Mouse (Mus musculus) c-Kit-positive CD71-negative TER-119-negative erythroid progenitor cells, embryonic 14.5 days (primary cell): ENCODE results near the gene Clic5.

ENCODE experiments used
- DNase-seq: peaks from one replicate; pipeline ENCODE4 v3.0.0-alpha.2; 2013; ENCODE audit warnings: low read depth

Clic5 gene

DNA sequence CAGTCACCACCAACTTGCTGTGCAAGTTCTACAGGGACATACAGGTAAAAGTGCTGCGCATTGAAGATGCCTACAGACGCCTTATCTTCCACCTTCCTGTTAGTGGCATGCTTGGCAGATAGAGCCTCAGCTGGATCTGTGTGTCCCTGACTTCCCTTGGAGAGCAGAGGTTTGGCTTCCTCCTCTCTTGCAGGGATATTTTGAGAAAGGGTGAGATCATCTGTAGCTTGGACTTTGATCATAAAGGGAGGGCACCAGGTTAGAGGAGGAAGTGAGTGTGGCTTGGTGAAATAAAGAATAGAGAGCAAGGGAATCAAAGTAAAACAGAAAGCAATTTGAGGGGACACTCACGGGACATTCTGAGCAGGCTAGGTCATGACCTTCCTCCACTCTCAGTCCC is 4.6 kb downstream of the Clic5 start:
- DNase-seq, result no peak

GRCm38 (mm10) chr17:44199158-44199557 is 10.8 kb downstream of the Clic5 start:
- no peak for DNase-seq

GRCm38 (mm10) chr17:44202952-44203351 is 14.6 kb downstream of the Clic5 start:
- DNase-seq, result no peak

DNA sequence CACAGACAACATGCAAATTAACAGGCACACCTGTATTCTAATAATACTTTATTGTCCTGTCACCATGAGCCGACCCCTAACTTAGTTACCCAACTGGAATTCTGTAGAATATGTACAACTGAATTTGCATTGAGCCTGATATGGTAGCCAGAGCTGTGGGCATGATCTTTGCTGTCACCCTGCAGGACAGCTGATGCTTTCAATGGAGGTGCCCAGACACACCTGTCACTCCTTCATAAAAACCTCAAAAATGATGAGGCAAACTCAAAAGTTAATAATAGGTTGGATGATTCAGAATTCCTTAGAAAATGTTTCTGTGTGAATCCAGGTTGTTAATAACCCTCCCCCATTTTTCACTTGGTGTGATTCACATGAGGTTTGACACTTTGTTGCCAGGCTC is 16.4 kb downstream of the Clic5 start:
- no peak for DNase-seq

DNA sequence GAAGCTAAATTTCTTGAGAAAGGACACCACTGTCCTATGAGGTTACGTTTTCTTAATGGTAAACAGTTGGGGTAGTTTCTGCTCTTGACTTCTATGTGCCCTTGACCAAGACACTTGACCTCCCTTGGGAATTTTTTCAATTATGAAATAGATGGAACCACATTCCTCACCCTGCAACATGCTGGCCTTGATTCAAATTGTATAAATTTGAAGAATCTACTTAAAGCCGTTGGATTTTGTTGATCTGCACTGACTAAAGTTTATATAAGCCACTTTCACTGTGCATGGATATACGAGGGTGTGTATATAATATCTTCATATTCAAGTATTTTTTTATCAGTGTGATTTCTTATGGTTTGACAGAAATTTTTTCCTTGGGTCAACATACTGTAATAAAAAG is 17.2 kb downstream of the Clic5 start:
- DNase-seq, result no peak

- DNase-seq, result no peak
Measured at GRCm38 (mm10) chr17:44208900-44209299, 20.5 kb downstream of the Clic5 start.

DNA sequence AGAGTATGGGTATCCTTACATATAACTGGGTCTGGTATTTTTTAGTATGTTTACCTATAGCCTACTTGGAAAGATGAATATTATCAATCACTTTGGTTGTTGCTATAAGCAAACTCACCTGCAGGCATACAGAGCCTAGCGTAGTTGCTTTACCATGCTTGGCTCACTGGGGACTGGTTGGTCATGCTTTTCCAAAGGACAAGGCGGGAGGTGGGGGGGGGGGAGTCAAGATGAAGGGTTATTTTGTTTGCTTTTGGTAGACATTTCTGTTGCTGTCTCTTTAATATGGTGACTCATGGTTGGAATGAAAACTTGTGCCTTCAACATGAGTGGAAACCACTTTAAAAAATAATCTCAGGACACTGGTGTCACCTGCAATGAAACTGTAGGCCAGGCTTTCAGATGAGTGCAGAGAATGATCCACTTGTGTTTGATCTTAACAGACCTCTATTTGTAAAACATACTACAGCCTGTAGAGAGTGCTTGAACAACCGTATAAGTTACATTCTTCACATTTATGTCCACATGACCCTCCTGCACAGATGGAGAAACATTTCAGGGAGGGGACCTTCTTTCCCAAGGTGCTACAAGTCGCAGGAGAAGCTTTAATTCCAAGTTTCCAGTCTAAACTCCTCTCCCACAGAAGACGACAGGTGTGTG is 24.7 kb downstream of the Clic5 start:
- DNase-seq, result no peak

DNA sequence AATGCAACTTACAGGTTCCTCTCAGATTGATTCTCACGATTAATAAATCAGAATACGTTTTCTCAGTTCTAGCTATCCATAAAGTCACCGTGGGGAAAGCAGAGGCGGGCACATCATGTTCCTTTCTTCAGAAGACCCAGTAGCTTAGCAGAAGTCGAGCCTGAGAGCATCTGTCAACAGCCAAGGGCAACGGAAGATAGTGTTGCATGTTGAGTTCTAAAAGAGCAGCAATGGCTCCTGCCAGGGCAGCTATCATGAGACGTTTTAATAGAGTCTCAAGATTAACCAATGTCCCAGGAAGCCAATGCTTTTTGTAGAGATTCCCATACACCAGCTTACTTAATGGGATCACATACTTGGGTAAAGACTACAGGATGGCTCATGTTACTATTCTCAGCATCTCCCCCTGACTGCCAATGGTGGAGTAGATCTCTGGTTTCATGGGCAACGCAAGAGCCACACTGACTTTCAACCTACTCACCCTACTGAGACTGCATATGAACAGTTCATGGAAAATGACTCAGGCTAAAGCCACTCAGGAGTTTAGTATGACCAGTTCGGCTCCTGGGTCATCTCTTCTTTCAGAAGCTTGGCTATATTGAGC is 26.9 kb downstream of the Clic5 start:
- no peak for DNase-seq

DNA sequence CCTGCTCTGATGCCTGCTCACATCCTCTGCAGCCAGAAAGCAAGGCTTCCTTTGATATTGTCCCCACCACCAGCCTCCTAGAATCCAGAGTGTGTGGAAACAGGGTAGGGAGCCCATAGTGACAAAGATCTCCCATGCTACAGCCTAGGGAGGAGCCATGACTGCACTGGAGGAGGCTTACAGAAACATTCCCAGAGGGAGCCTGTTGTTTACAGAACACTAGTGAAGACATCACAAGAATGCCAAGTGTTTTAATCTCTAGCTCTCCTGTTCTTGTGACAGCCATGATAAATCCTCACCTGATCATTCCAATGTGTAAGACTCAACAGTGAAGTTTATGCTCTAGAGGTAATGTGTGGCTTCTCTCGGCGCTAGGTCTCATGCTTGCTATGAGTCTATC is 28.8 kb downstream of the Clic5 start:
- DNase-seq, result no peak

DNA sequence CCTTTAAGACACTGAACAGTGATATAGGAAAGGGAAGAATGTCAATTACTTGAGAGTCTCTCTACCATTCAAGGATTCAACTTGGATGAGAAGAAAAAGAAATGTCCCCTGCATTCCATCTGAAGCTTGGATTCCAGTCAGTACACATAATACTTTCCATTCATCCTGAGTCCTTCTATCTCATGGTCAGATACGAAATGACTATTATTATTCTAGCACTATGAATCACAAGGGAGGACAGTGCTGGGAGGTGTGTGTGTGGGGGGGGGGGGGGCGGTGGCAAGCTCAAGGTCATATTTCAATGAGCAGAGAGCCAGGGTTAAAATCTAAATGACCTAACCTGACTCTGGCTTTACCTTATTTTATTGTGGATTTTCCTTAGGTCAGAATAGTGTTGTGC is 31.6 kb downstream of the Clic5 start:
- no peak for DNase-seq

- no peak for DNase-seq
Measured at GRCm38 (mm10) chr17:44228428-44228827, 40.0 kb downstream of the Clic5 start.

DNA sequence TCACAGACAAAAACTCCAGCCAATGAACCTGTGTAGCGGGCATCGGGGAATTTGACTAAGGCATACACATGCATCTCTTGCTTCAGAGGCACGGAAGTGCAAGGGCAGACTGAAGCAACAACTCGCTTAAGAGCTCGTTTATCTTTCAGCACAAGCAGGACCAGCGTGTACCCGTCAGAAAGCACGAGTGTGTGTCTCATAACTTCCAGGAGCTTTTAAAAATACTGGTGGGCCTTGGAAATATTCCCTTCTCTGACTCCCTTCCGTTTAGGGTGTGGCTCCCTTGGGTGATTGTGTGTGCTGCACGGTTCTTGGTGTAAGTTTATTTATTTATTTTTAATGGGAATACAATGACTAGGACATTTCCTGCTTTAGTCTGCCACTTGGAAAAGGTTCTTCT is 41.7 kb downstream of the Clic5 start:
- DNase-seq, result no peak

GRCm38 (mm10) chr17:44239030-44239721 is 50.8 kb downstream of the Clic5 start:
- no peak for DNase-seq

GRCm38 (mm10) chr17:44240742-44241141 is 52.4 kb downstream of the Clic5 start:
- no peak for DNase-seq

DNA sequence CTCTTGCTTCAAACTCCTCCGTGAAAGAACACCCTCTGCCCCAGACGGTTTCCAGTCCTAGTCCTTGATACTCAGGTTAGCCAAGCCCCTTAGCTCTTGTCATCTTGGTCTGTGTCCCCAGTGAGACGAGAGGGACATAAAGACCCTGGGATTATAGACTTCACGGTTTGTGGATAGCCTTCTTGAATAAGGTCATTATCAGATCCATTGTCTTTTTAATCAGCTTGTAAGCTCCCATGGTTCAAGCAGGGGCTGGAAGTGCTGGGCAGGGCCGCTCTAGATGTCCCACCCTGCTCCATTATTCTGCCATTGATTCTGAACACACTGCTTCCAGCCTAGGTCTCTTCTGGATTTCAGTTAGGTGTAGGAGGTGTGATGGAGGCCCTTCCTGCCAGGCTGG is 55.7 kb downstream of the Clic5 start:
- DNase-seq, result no peak

GRCm38 (mm10) chr17:44244625-44245024 is 56.2 kb downstream of the Clic5 start:
- no peak for DNase-seq

GRCm38 (mm10) chr17:44246153-44246700 is 57.8 kb downstream of the Clic5 start:
- DNase-seq, result no peak

GRCm38 (mm10) chr17:44249544-44249943 is 61.2 kb downstream of the Clic5 start:
- no peak for DNase-seq

- DNase-seq, result no peak
Measured at GRCm38 (mm10) chr17:44252653-44253052, 64.3 kb downstream of the Clic5 start.

DNA sequence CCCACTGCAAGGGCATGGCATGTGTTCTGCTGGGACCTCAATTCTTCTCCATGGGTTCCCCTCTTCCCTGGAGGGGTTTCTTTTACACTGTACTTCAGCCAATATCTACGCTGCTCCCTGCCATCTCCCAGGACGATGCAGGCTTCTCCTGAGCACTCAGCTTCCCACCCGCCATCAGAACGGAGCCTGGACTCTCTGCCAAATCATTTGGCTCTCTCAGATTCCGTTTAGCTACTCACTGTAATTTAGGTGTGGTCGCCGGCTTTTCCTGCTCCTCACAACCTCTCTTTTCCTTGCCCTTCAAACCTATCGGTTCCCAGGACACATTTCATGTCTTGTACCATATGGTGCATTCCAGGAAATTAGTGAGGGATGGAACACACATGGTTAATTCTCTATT is 66.3 kb downstream of the Clic5 start:
- no peak for DNase-seq

DNA sequence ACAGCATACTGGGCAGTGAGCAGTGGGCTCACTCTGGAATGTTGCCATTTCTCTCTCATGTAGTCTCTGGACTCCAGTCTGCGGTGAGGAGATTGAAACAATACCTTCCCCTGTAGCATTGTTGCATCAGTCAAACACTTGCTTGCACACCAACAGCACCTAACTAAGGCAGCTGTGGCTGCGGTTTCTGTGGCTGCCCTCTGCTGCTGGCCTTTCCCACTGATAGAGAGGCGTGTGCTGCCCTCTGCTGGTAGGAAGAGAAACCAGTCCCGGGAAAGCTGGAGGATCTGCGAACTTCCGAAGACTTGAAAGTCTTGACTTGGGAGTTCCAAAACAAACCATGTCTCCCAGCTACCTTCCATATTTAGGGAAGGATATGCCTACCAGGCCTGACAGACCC is 68.2 kb downstream of the Clic5 start:
- DNase-seq, result peak; percentile 74

DNA sequence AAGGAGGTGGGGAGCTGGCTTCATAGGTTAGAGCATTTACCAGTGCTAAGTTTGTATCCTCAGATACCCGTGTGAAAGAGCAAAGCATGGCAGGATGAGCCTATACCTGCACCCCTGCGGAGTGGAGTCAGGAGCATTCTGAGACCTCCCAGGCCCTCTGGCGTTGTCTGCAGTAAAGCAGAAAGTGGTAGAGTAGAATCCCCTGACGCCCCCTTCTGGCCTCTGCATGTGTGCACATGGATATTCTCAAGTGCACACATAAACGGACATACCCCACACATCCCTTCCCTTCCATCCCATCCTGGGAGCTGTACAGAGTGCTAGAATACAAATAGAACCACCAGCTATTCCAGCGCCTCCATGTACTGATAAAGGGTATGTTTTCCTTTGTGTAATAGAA is 70.9 kb downstream of the Clic5 start:
- no peak for DNase-seq

DNA sequence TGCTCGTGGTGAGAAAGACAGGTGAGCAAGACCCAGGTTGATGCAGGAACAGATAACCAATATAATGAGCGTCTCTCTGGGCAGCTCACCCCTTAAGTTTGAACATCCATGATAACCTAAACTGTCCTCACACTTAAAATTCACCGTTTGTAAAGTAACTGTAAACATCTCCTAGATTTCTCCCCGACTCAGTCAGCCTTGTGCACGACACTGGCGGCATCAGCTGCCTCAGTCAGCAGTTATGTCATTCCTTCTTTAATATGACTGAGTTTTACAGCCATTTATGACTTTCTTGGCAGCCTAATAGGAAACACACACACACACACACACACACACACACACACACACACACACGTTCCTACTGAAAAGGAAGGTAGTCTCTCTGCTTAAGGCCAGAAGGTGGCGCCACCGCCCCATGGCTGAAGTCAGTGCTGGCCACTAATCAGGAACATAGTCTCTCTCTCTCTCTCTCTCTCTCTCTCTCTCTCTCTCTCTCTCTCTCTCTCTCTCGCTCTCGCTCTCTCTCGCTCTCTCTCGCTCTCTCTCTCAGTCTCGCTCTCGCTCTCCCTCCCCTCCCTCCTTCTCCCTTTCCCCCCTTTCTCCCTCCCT is 73.3 kb downstream of the Clic5 start:
- DNase-seq, result peak; percentile 57
